8 mouse cellular contexts compared by ENCODE assay signal in genomic region chr17:36042610-36043169, GRCm38 (mm10). TPM values are rescaled to one million over a fixed set of nuclear protein-coding genes. Genes with fewer than 3 reads are reported as not detected.
DNase-seq lines count a peak whose midpoint lies in the region; ATAC-seq and TF ChIP-seq lines count a peak whose summit lies in the region.
"Not testable (repeated sequence)": the region's sequence is repeated elsewhere in the genome, so short reads cannot be mapped to it uniquely, and the experiment has no call there.

H2-T22 (minus strand) TSS chr17:36042747.
Gm6034 (plus strand) TSS chr17:36042961.

- H3K4me3 ChIP-seq in bone marrow macrophage, adult 2 months (ENCODE audit: insufficient read depth, low read length), result peak within 1 kb of the TSS; percentile 61
- H3K4me3 ChIP-seq in embryonic fibroblast, embryonic 13.5 days (ENCODE audit: insufficient read depth, low read length), result peak within 1 kb of the TSS; percentile 39
- peak within 1 kb of the TSS; percentile 57 for H3K4me3 ChIP-seq in heart, embryonic 12.5 days
- peak within 1 kb of the TSS; percentile 47 for H3K4me3 ChIP-seq in kidney, embryonic 15.5 days (replicated peaks)
- peak within 1 kb of the TSS; percentile 37 for H3K4me3 ChIP-seq in limb, embryonic 15.5 days
- H3K4me3 ChIP-seq in midbrain, embryonic 16.5 days (ENCODE audit: low read depth, low read length), result peak within 1 kb of the TSS; percentile 37

- not testable (repeated sequence) for H3K36me3 ChIP-seq in heart, embryonic 12.5 days; kidney, embryonic 15.5 days; limb, embryonic 15.5 days; midbrain, embryonic 16.5 days (ENCODE audit: control insufficient read depth, insufficient read depth, low read length)

- H3K4me1 ChIP-seq in bone marrow macrophage, adult 2 months (ENCODE audit: control insufficient read depth, insufficient read depth, low read length), result peaks cover 15% of the 10 kb centered on the region
- not testable (repeated sequence) for H3K4me1 ChIP-seq in embryonic fibroblast, embryonic 13.5 days (ENCODE audit: control insufficient read depth, insufficient read depth, low read length); heart, embryonic 12.5 days (replicated peaks); kidney, embryonic 15.5 days; limb, embryonic 15.5 days; midbrain, embryonic 16.5 days (ENCODE audit: control insufficient read depth, insufficient read depth, low read length)

- H3K27ac ChIP-seq in bone marrow macrophage, adult 2 months (ENCODE audit: insufficient read depth, low read depth, low read length), result peak within 1 kb of the TSS; percentile 24; the same call in 1 of the 2 replicates
- H3K27ac ChIP-seq in embryonic fibroblast, embryonic 13.5 days (ENCODE audit: insufficient read depth, low read length), result 0 out of 2 replicates have a peak within 1 kb of the TSS, but pooled peaks have one; percentile 8
- peak within 1 kb of the TSS; percentile 35; the same call in 1 of the 2 replicates for H3K27ac ChIP-seq in heart, embryonic 12.5 days (ENCODE audit: poor library complexity, severe bottlenecking)
- 0 out of 2 replicates have a peak within 1 kb of the TSS, but pooled peaks have one; percentile 37 for H3K27ac ChIP-seq in kidney, embryonic 15.5 days
- H3K27ac ChIP-seq in limb, embryonic 15.5 days; midbrain, embryonic 16.5 days (ENCODE audit: low read length): not testable (repeated sequence)

- H3K27me3 ChIP-seq in heart, embryonic 12.5 days (replicated peaks); kidney, embryonic 15.5 days; limb, embryonic 15.5 days; midbrain, embryonic 16.5 days (ENCODE audit: control insufficient read depth, insufficient read depth, low read depth, low read length): not testable (repeated sequence)

- H3K4me2 ChIP-seq in heart, embryonic 12.5 days, result peak within 1 kb of the TSS; percentile 88
- peak within 1 kb of the TSS; percentile 80 for H3K4me2 ChIP-seq in kidney, embryonic 15.5 days
- peak within 1 kb of the TSS; percentile 76 for H3K4me2 ChIP-seq in limb, embryonic 15.5 days
- peak within 1 kb of the TSS; percentile 66 for H3K4me2 ChIP-seq in midbrain, embryonic 16.5 days (ENCODE audit: low read length)

- not testable (repeated sequence) for TF ChIP-seq CTCF in bone marrow macrophage, adult 2 months (IDR thresholded peaks at IDR 0.05; ENCODE audit: low read depth, low read length); embryonic fibroblast, embryonic 13.5 days (IDR thresholded peaks at IDR 0.05; ENCODE audit: borderline replicate concordance, insufficient read depth, low read length)

- peak; percentile 94 for ATAC-seq in heart, embryonic 12.5 days (ENCODE audit: insufficient number of reproducible peaks, low FRiP score)
- peak; percentile 98 for ATAC-seq in kidney, embryonic 15.5 days (replicated peaks; ENCODE audit: low FRiP score)
- ATAC-seq in limb, embryonic 15.5 days (ENCODE audit: insufficient number of reproducible peaks, low FRiP score, low TSS enrichment, low read depth), result peak; percentile 91
- peak; percentile 94 for ATAC-seq in midbrain, embryonic 16.5 days

- peak; percentile 71 to 78 for DNase-seq in B cell, adult 2 months
- peak; percentile 66 to 77 for DNase-seq in spleen, postnatal 4 days (ENCODE audit: low spot score in 2 of 2)

- peak within 1 kb of the TSS; percentile 67 for H3K9ac ChIP-seq in heart, embryonic 12.5 days
- H3K9ac ChIP-seq in kidney, embryonic 15.5 days, result peak within 1 kb of the TSS; percentile 47
- peak within 1 kb of the TSS; percentile 31; the same call in 1 of the 2 replicates for H3K9ac ChIP-seq in limb, embryonic 15.5 days
- peak within 1 kb of the TSS; percentile 42; the same call in 1 of the 2 replicates for H3K9ac ChIP-seq in midbrain, embryonic 16.5 days (ENCODE audit: low read depth, low read length)

- 2% methylated on average over 12 of the region's 12 CpGs for WGBS in heart, embryonic 12.5 days
- WGBS in kidney, embryonic 15.5 days, result 2% methylated on average over 12 of the region's 12 CpGs
- WGBS in limb, embryonic 15.5 days, result under 1% methylated on average over 12 of the region's 12 CpGs
- under 1% methylated on average over 12 of the region's 12 CpGs for WGBS in midbrain, embryonic 16.5 days

- TF ChIP-seq POLR2A in bone marrow macrophage, adult 2 months (IDR thresholded peaks at IDR 0.05; ENCODE audit: borderline replicate concordance, low read depth, low read length), result not testable (repeated sequence)
- peak; percentile 93 for TF ChIP-seq POLR2A in embryonic fibroblast, embryonic 13.5 days (IDR thresholded peaks at IDR 0.05; ENCODE audit: low read depth, low read length)

- not testable (repeated sequence) for H3K9me3 ChIP-seq in heart, embryonic 12.5 days (replicated peaks); kidney, embryonic 15.5 days (replicated peaks); limb, embryonic 15.5 days; midbrain, embryonic 16.5 days (replicated peaks; ENCODE audit: control insufficient read depth, low read length, poor library complexity, severe bottlenecking)

RNA-seq across cellular contexts. Expression of gene H2-T22, which starts in this region (rescaled TPM):
- 89.0 and 112 TPM in 2 replicates for polyA plus RNA-seq in bone marrow macrophage, adult 2 months (2012; ENCODE audit: insufficient read depth, insufficient read length, missing spikeins)
- polyA plus RNA-seq in embryonic fibroblast, embryonic 13.5 days (2011; ENCODE audit: insufficient read length, low read depth, missing spikeins), result 50.4 and 54.1 TPM in 2 replicates
- 4.7 and 6.1 TPM in 2 replicates for polyA plus RNA-seq in heart, embryonic 12.5 days (2016; fragmentation: Nextera tagmentation; extraction: Ambion mirVana)
- 13.8 and 14.1 TPM in 2 replicates for polyA plus RNA-seq in kidney, embryonic 15.5 days (2015; fragmentation: Nextera tagmentation; extraction: Ambion mirVana)
- polyA plus RNA-seq in limb, embryonic 15.5 days (2015; fragmentation: Nextera tagmentation; extraction: Ambion mirVana), result 29.0 and 32.3 TPM in 2 replicates
- polyA plus RNA-seq in midbrain, embryonic 16.5 days (2015; fragmentation: Nextera tagmentation; extraction: Ambion mirVana), result 5.3 and 6.2 TPM in 2 replicates

RNA-seq across cellular contexts. Expression of gene Gm6034, which starts in this region (rescaled TPM):
- polyA plus RNA-seq in bone marrow macrophage, adult 2 months (2012; ENCODE audit: insufficient read depth, insufficient read length, missing spikeins), result 0.72 TPM in 1 of 2 replicates, not detected in the other
- polyA plus RNA-seq in embryonic fibroblast, embryonic 13.5 days (2011; ENCODE audit: insufficient read length, low read depth, missing spikeins), result not detected in 2 replicates
- polyA plus RNA-seq in heart, embryonic 12.5 days (2016; fragmentation: Nextera tagmentation; extraction: Ambion mirVana), result not detected in 2 replicates
- polyA plus RNA-seq in kidney, embryonic 15.5 days (2015; fragmentation: Nextera tagmentation; extraction: Ambion mirVana), result not detected in 2 replicates
- polyA plus RNA-seq in limb, embryonic 15.5 days (2015; fragmentation: Nextera tagmentation; extraction: Ambion mirVana), result not detected in 2 replicates
- polyA plus RNA-seq in midbrain, embryonic 16.5 days (2015; fragmentation: Nextera tagmentation; extraction: Ambion mirVana), result not detected in 2 replicates
